Mouse (Mus musculus) thymus, adult 2 months (tissue): ENCODE measurements around the gene Ola1.

Experiments used
- CTCF ChIP-seq: fragments of 200-500 bp; IDR thresholded peaks from 2 replicates; pipeline ENCODE4 v1.5.1; 2012; ENCODE audit warnings: mild to moderate bottlenecking, control low read depth, low read length, moderate library complexity, borderline replicate concordance; ENCODE audit not compliant: control insufficient read depth, poor library complexity, insufficient read depth; ENCODE audit errors: extremely low read depth
- POLR2A ChIP-seq: fragments of 200-500 bp; IDR thresholded peaks from 2 replicates; pipeline ENCODE4 v1.6.1; 2012; ENCODE audit warnings: mild to moderate bottlenecking, low read length, control low read depth, moderate library complexity; ENCODE audit not compliant: control insufficient read depth, poor library complexity, insufficient read depth; ENCODE audit errors: extremely low read depth

DNA sequence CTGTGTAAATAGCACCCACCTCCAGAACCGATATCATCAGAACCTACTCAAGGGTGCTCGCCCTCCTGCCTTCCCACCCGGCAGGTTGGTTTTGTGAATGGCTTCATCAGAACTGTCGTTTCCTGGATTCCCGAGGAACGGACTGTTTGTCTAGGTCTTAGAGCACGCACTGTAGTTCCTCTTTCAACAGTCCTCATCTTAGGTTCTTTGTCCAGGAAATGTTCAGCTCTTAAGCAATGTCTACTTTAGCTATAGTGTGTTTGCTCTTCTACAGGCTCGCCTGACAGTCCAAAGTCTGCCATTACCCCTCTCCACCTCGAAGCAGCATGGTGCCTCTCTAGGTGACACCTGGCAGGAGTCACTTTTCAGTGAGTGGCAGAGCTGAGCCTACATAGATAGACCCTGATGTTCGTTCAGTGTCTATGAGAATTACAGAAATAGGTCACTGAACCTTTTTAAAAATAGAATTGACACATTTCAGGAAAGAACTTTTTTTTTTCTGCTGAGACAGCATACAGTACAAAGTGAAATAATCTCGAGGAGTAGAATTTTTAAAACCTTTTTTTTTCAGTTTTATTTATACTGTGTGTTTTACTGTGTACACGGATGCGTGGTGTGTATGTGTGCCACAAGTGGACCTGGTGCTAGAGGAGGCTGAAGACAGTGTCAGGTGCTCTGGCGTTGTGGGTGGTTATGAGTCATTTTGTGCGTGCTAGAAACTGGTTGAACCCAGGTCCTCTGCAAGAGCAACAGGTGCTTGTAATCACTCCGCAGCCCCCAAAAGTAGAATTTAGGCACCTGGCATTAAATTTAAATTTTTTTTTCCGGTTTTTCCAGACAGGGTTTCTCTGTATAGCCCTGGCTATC, 162.4 kb downstream of the Ola1 start:
- no peak for TF ChIP-seq POLR2A
- no peak for TF ChIP-seq CTCF
